Mouse (Mus musculus) embryonic facial prominence, embryonic 11.5 days (tissue): ENCODE results near the gene Slc15a5. TPM values are rescaled to one million over a fixed set of nuclear protein-coding genes. Genes with fewer than 3 reads are reported as not detected.

Experiments used
- ATAC-seq: fragments of 200-750 bp; cut with Nextera tagmentation; replicated peaks from 2 replicates; pipeline ENCODE4 v1.8.0; 2017; ENCODE audit warnings: low read depth; ENCODE audit not compliant: insufficient number of reproducible peaks, low FRiP score, low TSS enrichment
- DNase-seq: peaks from one replicate; pipeline ENCODE4 v3.0.0-alpha.2; 2015; ENCODE audit warnings: low spot score
- H3K27ac ChIP-seq: fragments of 300-500 bp; sonication (generic); replicated peaks from 2 replicates; pipeline ENCODE4 v1.5.1; 2014; ENCODE audit warnings: mild to moderate bottlenecking, low read depth, low read length, control low read depth
- H3K27me3 ChIP-seq: fragments of 300-500 bp; sonication (generic); 2 replicates; pipeline ENCODE4 v1.6.1; 2014; ENCODE audit warnings: mild to moderate bottlenecking, low read length, moderate library complexity, mixed read lengths; ENCODE audit not compliant: control insufficient read depth, insufficient read depth
- H3K36me3 ChIP-seq: fragments of 300-500 bp; sonication (generic); replicated peaks from 2 replicates; pipeline ENCODE4 v1.6.1; 2014; ENCODE audit warnings: low read depth, mild to moderate bottlenecking, low read length, moderate library complexity, mixed read lengths; ENCODE audit not compliant: control insufficient read depth, insufficient read depth
- H3K4me1 ChIP-seq: fragments of 300-500 bp; sonication (generic); 2 replicates; pipeline ENCODE4 v1.6.1; 2014; ENCODE audit warnings: low read length, mixed read lengths; ENCODE audit not compliant: control insufficient read depth, insufficient read depth
- H3K4me2 ChIP-seq: fragments of 300-500 bp; sonication (generic); 2 replicates; pipeline ENCODE4 v1.6.1; 2014; ENCODE audit warnings: low read depth, mild to moderate bottlenecking, control low read depth, low read length, moderate library complexity
- H3K4me3 ChIP-seq: fragments of 300-500 bp; sonication (generic); 2 replicates; pipeline ENCODE4 v1.5.1; 2014; ENCODE audit warnings: low read depth, low read length, control low read depth
- H3K9ac ChIP-seq: fragments of 300-500 bp; sonication (generic); replicated peaks from 2 replicates; pipeline ENCODE4 v1.6.1; 2014; ENCODE audit warnings: mild to moderate bottlenecking, control low read depth, low read length
- H3K9me3 ChIP-seq: fragments of 300-500 bp; sonication (generic); replicated peaks from 2 replicates; pipeline ENCODE4 v1.6.1; 2016; ENCODE audit warnings: mild to moderate bottlenecking, low read length, inconsistent platforms, mixed read lengths; ENCODE audit not compliant: control insufficient read depth
- WGBS: fragments of 180-500 bp; shearing (Covaris S2); extraction: QIAGEN DNeasy Blood & Tissue Kit; methylation state at CpG from one replicate; pipeline ENCODE4 v1.1.7; 2014; 5-methylcytosine and 5-hydroxymethylcytosine counted together
- polyA plus RNA-seq: library from polyadenylated mRNA; unstranded; fragments of >200 nt; fragmentation: Nextera tagmentation; extraction: Ambion mirVana; gene quantifications from 2 replicates; pipeline ENCODE4 v1.2.1, GENCODE M21; 2014

Gene Slc15a5
- polyA plus RNA-seq, 1 experiment from 2014 or later, result not detected

GRCm38 (mm10) chr6:137940374-137941218 is 139.1 kb downstream of the Slc15a5 start:
- Histone ChIP-seq H3K9me3 (no peaks in the 10 kb centered on the region), H3K4me1 (no peaks in the 10 kb centered on the region), H3K4me2 (no peak overlapping the region), H3K36me3 (no peaks in the 10 kb centered on the region), H3K9ac (no peak overlapping the region), H3K27ac (no peak overlapping the region), H3K27me3 (no peaks in the 10 kb centered on the region), H3K4me3 (no peak overlapping the region)
- no peak for DNase-seq
- ATAC-seq, result no peak
- 67% methylated on average over 12 of the region's 12 CpGs for WGBS

GRCm38 (mm10) chr6:137937541-137937940 is 142.2 kb downstream of the Slc15a5 start:
- ATAC-seq, result no peak
- Histone ChIP-seq H3K27ac (no peak overlapping the region), H3K4me3 (no peak overlapping the region), H3K9me3 (no peaks in the 10 kb centered on the region), H3K9ac (no peak overlapping the region), H3K27me3 (no peaks in the 10 kb centered on the region), H3K4me1 (no peaks in the 10 kb centered on the region), H3K36me3 (no peaks in the 10 kb centered on the region), H3K4me2 (no peak overlapping the region)
- DNase-seq, result no peak
- WGBS, result 92% methylated on average over 5 of the region's 5 CpGs

GRCm38 (mm10) chr6:137936268-137936667 is 143.4 kb downstream of the Slc15a5 start:
- no peak for DNase-seq
- H3K4me2 ChIP-seq, result no peak overlapping the region
- H3K9ac ChIP-seq, result no peak overlapping the region
- H3K36me3 ChIP-seq, result no peaks in the 10 kb centered on the region
- no peak overlapping the region for H3K4me3 ChIP-seq
- H3K27ac ChIP-seq, result no peak overlapping the region
- H3K9me3 ChIP-seq, result no peaks in the 10 kb centered on the region
- WGBS, result 91% methylated on average over 1 of the region's 1 CpGs
- ATAC-seq, result no peak
- no peaks in the 10 kb centered on the region for H3K27me3 ChIP-seq
- no peaks in the 10 kb centered on the region for H3K4me1 ChIP-seq

GRCm38 (mm10) chr6:137935857-137936256 is 143.9 kb downstream of the Slc15a5 start:
- Histone ChIP-seq H3K36me3 (no peaks in the 10 kb centered on the region), H3K9ac (no peak overlapping the region), H3K9me3 (no peaks in the 10 kb centered on the region), H3K27me3 (no peaks in the 10 kb centered on the region), H3K27ac (no peak overlapping the region), H3K4me2 (no peak overlapping the region), H3K4me1 (no peaks in the 10 kb centered on the region), H3K4me3 (no peak overlapping the region)
- no peak for ATAC-seq
- 86% methylated on average over 7 of the region's 7 CpGs for WGBS
- no peak for DNase-seq

GRCm38 (mm10) chr6:137935341-137935740 is 144.4 kb downstream of the Slc15a5 start:
- H3K36me3 ChIP-seq, result no peaks in the 10 kb centered on the region
- no peak overlapping the region for H3K27ac ChIP-seq
- H3K4me1 ChIP-seq, result no peaks in the 10 kb centered on the region
- no peaks in the 10 kb centered on the region for H3K27me3 ChIP-seq
- DNase-seq (no peak), ATAC-seq (no peak)
- H3K4me2 ChIP-seq, result no peak overlapping the region
- no peaks in the 10 kb centered on the region for H3K9me3 ChIP-seq
- no peak overlapping the region for H3K4me3 ChIP-seq
- no peak overlapping the region for H3K9ac ChIP-seq
- WGBS, result 80% methylated on average over 8 of the region's 8 CpGs

GRCm38 (mm10) chr6:137934545-137935298 is 145.0 kb downstream of the Slc15a5 start:
- Histone ChIP-seq H3K27me3 (no peaks in the 10 kb centered on the region), H3K9ac (no peak overlapping the region), H3K9me3 (no peaks in the 10 kb centered on the region), H3K4me2 (no peak overlapping the region), H3K36me3 (no peaks in the 10 kb centered on the region), H3K4me1 (no peaks in the 10 kb centered on the region), H3K27ac (no peak overlapping the region), H3K4me3 (no peak overlapping the region)
- ATAC-seq (no peak), DNase-seq (no peak)
- 86% methylated on average over 3 of the region's 3 CpGs for WGBS

Other genes with a start within 250 kb of the Slc15a5 start
- 93.5 and 93.7 TPM in 2 replicates for gene Mgst1, start 60.4 kb upstream of the Slc15a5 start, polyA plus RNA-seq